Mouse (Mus musculus) megakaryocyte, embryonic 14.5 days (primary cell): ENCODE results near the gene Nipsnap3a. TPM values are rescaled to one million over a fixed set of nuclear protein-coding genes. Genes with fewer than 3 reads are reported as not detected.

Experiments
- H3K27me3 ChIP-seq: replicated peaks from 2 replicates; pipeline ENCODE3; 2012; ENCODE audit warnings: inconsistent platforms
- H3K36me3 ChIP-seq: replicated peaks from 2 replicates; pipeline ENCODE3; 2012; ENCODE audit warnings: low read length, inconsistent platforms, mixed read lengths
- H3K4me1 ChIP-seq: 2 replicates; pipeline ENCODE4 v1.6.1; 2012; ENCODE audit warnings: inconsistent platforms
- H3K4me3 ChIP-seq: replicated peaks from 2 replicates; pipeline ENCODE3; 2012; ENCODE audit warnings: moderate library complexity, mild to moderate bottlenecking, inconsistent platforms
- H3K9me3 ChIP-seq: 2 replicates; pipeline ENCODE4 v1.6.1; 2012; ENCODE audit warnings: inconsistent platforms
- FLI1 ChIP-seq: IDR thresholded peaks from 2 replicates; pipeline ENCODE4 v1.6.1; 2012; ENCODE audit warnings: low read length, inconsistent platforms, mixed read lengths
- GATA1 ChIP-seq: IDR thresholded peaks from 3 replicates; pipeline ENCODE4 v1.6.1; 2012; ENCODE audit warnings: mixed read lengths, low read length, inconsistent platforms, borderline replicate concordance
- polyA plus RNA-seq: library from polyadenylated mRNA; stranded (reverse); fragments of >175 nt; gene quantifications from 2 replicates; pipeline ENCODE4 v1.2.3, GENCODE M21; 2012; ENCODE audit warnings: low replicate concordance; ENCODE audit not compliant: insufficient read depth

Nipsnap3a gene
- polyA plus RNA-seq, 1 experiment = not detected

DNA sequence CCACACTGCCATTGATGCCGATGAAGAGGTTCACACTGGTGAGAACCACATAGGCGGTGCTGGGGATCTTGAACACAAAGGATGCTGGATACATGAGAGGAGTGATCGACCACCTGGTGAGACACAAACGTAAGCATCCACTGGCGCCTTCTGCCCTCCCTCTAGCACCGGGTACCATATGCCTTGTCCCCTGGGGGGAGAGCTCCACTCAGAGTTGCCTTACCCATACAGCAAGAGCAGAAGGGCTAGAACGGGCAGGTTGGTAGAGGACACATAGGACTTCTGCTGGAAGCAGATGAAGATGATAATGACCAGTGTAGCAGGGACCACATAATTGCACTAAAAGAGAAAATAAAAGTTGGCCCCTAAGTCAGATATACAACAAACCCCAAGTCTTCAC is 56.7 kb downstream of the Nipsnap3a start:
- H3K4me1 ChIP-seq = no peaks in the 10 kb centered on the region
- H3K27me3 ChIP-seq = no peaks in the 10 kb centered on the region
- H3K4me3 ChIP-seq = no peak overlapping the region
- TF ChIP-seq GATA1 = no peak
- no peak for TF ChIP-seq FLI1
- peaks cover 6% of the 10 kb centered on the region for H3K9me3 ChIP-seq
- peaks cover 4% of the 10 kb centered on the region for H3K36me3 ChIP-seq

DNA sequence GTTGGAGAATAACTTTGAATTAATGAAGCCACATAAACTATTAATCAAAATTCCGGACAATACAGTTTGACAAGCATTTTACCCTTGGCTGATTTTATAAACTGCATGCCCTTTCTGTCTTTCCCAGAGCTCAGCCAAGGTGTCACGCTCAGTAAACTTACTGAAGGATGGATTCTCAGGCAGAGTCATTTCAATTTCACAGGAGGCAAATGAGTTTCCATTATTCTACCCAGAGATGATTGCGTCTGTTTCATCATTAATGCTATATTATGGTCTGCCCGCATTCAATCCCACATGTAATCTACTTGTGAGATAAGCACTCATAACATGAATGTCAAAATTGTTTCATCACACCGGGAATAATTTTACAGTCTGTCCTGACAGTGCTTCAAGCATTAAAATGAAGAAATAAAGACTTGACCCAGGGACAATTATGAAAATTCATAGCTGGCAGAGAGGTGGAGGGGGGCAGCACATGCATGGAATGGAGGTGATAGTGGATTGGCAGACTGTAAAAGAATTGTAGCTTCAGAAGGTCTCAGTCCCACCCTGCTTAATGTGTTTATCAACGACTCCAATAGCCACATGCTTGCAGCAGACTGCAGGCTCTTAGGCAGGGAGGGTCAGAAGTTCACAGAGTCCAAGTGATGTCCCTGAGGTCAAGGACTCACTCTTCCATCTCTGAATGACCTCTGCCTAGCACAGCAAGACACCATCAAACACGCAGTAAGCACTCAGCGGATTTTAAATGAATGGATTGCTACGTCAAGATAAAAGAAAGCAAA is 57.4 kb downstream of the Nipsnap3a start:
- TF ChIP-seq GATA1 (no peak), FLI1 (no peak)
- peaks cover 6% of the 10 kb centered on the region for H3K9me3 ChIP-seq
- H3K27me3 ChIP-seq = no peaks in the 10 kb centered on the region
- H3K4me3 ChIP-seq = no peak overlapping the region
- peaks cover 4% of the 10 kb centered on the region for H3K36me3 ChIP-seq
- H3K4me1 ChIP-seq = no peaks in the 10 kb centered on the region

Other genes with a start within 250 kb of the Nipsnap3a start
- gene Olfr275, start 174.7 kb upstream of the Nipsnap3a start, polyA plus RNA-seq = not detected in 2 replicates
- not detected in 2 replicates for gene Olfr273, start 130.0 kb upstream of the Nipsnap3a start, polyA plus RNA-seq
- not detected in 2 replicates for gene Olfr272, start 70.1 kb upstream of the Nipsnap3a start, polyA plus RNA-seq
- gene Olfr270, start 24.7 kb upstream of the Nipsnap3a start, polyA plus RNA-seq = not detected in 2 replicates
- gene Nipsnap3b, start 22.6 kb downstream of the Nipsnap3a start, polyA plus RNA-seq = 10.5 and 40.8 TPM in 2 replicates
- gene Abca1, start 170.6 kb downstream of the Nipsnap3a start, polyA plus RNA-seq = 0.77 TPM in 1 of 2 replicates, not detected in the other